Mouse (Mus musculus): Measurements from ENCODE around the gene Ccdc34. TPM values are rescaled to one million over a fixed set of nuclear protein-coding genes. Genes with fewer than 3 reads are reported as not detected.

The Ccdc34 gene
- total RNA-seq, 2 experiments from 2014 or later = 5.1 to 5.3 TPM

GRCm38 (mm10) chr2:110202716-110203497 is 185.3 kb downstream of the Ccdc34 start:
- no peak for DNase-seq
- intact Hi-C loops (cut with DNase I) = no loop called here

DNA sequence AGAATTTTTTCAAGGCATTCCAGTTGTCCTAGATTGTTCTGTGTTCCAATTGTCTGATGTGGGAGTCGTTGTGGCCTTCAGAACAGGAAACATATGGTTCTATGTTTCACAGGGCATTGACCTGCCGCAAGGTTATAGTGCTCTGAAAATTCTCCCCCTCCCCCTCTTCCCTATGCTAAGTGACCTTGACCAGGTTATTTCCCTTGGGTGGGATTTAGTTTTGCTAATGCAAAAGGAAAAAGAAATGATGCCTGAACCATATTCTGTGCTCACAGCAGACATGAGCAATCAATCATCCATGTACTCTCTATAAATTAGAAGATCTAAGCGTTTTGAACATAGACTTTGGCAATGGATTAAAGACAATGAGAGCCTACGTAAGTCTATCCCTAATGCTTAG is 186.6 kb downstream of the Ccdc34 start:
- intact Hi-C loops (cut with DNase I) = no loop called here
- no peak for DNase-seq

- intact Hi-C loops (cut with DNase I) = loop anchor here (1.0 kb wide), 2 partner anchors 142 to 301 kb away; no protein-coding TSS in a partner anchor
- DNase-seq = peak; percentile 75 to 78
These were observed 187.2 kb downstream of the Ccdc34 start for GRCm38 (mm10) chr2:110204705-110205318.

DNA sequence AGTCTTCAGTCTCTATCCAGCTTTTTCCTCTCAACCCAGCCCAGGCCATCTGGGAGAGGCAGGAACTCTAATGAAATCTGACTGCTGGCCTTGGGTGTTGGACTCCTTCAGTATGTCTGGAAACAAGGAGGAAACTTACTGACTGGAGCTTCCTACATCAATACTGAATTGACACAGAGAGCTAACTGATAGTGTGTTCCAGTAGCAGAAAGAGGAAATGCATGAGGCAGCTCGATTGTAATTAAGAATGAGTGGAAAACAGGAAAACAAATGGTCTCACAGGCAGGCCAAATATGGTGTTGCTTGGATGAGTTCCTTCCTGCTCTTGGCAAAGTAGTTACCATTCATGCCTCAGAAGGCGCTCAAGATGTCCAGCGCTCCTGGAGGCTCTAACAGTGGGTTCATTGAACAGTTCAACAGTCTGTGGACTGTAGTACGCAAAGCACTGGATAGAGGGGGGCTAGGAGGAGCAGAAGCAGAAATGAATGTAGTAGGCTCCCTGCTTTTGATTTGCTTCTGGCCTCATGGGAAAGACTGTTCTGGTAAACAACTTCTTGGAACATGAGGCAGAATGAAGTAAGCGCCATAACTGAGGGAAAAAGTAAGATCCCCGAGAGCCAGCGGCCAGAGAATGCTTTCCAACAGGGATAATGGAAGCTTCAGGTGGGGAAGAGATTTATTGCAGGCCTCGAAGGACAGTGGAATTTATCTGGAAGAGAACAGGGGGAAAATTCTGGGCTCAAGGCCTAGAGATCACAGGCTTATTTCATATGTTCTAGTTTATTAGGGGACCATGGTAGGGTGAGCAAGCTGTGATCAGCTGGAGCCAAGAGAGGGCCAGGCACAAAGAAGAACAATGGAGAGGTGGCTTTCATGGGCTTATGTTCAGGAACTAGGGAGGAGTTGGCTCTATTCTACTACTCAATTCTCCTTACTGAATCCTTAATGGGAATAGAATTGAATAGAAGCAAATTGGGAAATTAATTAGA is 193.2 kb downstream of the Ccdc34 start:
- DNase-seq = peak; percentile 20 to 49
- intact Hi-C loops (cut with DNase I) = no loop called here

DNA sequence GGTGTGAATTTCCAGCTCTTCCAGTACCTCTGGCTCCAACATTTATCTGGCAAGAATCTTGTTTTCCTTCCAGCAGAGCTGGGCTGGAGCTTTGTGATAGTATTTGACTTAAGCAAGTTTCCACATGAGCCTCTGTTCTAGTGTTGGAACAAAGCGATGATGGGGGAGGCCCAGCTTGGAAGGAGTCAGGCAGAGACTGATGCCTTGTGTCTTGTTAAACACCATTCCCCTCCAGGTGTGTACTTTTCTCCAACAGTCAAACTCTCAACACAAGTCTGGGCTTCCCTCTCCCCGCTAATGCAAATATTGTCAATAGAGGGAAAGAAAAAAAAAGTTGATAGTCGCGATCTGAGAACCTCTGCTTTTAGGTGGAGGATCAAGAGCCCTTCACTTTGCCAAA is 196.7 kb downstream of the Ccdc34 start:
- intact Hi-C loops (cut with DNase I) = no loop called here
- DNase-seq = no peak

DNA sequence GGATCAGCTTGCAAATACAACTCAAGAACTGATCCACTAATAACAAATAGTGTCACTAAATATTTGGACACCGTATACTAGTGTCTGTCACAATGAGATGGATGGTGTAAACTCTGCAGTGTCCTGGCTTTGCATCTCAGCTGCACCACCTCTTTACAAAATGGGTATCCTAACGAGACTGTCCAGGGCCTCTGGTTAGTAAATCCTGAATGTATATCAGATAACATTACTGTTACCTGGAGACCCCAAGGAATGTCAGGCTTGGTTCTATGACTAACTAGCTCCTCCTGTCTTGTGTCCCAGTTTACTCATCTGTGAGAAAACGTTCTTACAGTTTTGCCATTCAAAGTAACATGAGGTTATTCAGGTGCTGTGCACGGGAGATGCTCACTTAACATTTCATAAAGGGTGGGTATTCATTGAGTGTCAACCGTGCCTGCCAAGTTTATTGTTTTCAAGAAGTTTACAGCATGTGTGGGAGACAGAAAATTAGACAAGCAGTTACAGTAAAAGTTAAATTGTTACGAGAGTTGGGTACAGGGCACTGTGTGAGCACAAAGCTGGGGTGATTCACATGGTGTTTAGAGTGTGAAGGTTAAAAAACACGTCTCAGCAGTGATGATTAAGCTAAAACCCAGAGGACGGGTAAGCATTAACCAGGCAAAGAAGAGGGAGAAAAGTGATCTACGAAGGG is 197.5 kb downstream of the Ccdc34 start:
- no peak for DNase-seq
- intact Hi-C loops (cut with DNase I) = no loop called here

- intact Hi-C loops (cut with DNase I) = no loop called here
- DNase-seq = no peak
These were observed 198.1 kb downstream of the Ccdc34 start for GRCm38 (mm10) chr2:110215685-110216058.

- intact Hi-C loops (cut with DNase I) = no loop called here
- DNase-seq = no peak
These were observed 202.9 kb downstream of the Ccdc34 start for GRCm38 (mm10) chr2:110220492-110220891.

DNA sequence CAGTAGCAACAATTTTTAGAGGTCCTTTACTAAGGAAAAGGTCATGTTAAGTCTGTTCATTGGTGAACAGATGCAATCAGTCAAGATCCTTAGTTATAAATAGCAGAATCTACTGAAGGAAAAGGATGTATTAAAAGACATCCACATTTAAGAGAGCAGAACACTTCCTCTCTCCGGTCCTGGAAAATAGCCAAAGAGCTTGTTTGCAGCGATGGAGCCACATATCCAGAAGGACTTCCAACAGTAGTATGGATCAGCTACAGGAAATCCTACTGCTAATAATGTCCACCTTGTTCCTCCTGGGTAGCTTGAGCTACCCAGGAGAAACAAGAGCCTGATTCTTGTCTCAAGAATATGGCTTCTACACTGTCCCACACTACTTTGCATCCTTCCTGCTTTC is 205.2 kb downstream of the Ccdc34 start:
- intact Hi-C loops (cut with DNase I) = no loop called here
- DNase-seq = no peak

Other genes starting within 250 kb of the Ccdc34 start
- 10 to 100 TPM; 38.8 to 46.3 TPM for gene Lin7c, start 127.0 kb upstream of the Ccdc34 start, total RNA-seq (2021)
- gene Lgr4, start 100.2 kb upstream of the Ccdc34 start, total RNA-seq (2021) = 10 to 100 TPM; 26.3 TPM

Data from heart, postnatal 36 days (tissue).